Mouse (Mus musculus) hematopoietic stem cell, adult 5-6 weeks (primary cell): ENCODE measurements at regions not wholly inside any gene's neighbourhood (a gene's known extent, or its start where the extent isn't known, plus 50 kb on each side); places are given as distances from the start of the nearest gene placed in this dataset.

ENCODE experiments used
- ATAC-seq, 2 experiments: fragments of 125-278 bp in 1 of 2; replicated peaks in 1 of 2; 2 replicates each; pipeline ENCODE4 v1.8.0; 2016 to 2017; ENCODE audit warnings: inconsistent platforms in 2 of 2, mild to moderate bottlenecking in 2 of 2, moderate number of reproducible peaks in 2 of 2, low read depth in 1 of 2, moderate TSS enrichment in 1 of 2; ENCODE audit not compliant: low FRiP score in 2 of 2, poor library complexity in 2 of 2, severe bottlenecking in 2 of 2, insufficient read depth in 1 of 2, low TSS enrichment in 1 of 2

DNA sequence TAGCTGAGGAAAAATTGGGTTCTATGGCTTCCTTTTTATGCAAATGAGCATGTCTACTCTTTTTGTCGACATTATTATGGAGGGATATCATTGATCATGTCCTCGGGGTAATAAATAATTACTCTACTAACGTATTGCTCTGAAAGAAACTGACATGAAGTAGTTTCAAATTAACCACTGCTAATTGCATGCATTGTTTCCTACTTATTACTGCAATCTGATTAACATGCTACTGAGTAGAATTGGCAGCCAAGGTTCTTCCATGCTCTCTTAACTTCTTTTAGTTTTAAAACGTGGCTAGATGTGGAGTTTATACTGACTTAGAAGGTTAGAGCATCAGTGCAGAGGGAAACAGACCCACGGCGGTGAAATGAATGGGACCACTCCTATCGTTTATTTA, 137.3 kb upstream of the Gk2 start:
- no peak for ATAC-seq

DNA sequence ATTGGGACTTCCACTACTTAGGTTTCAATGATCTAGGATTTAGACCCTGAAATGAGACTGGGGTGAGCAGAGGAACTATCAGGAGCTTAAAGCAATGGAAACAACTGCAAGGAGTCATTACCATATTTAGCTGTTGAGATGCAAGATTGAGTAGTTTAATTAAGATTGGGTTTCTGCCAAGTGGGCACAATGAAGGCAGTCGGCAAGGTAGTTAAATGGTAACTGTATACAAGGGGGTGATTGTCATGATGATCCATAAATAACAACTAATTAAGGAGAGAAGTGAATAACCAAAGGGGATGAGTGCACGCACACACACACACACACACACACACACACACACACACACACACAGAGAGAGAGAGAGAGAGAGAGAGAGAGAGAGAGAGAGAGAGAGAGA, 125.7 kb upstream of the Gk2 start:
- no peak for ATAC-seq

- ATAC-seq = no peak
Observed at GRCm38 (mm10) chr5:97565486-97565885, 108.7 kb upstream of the Gk2 start.

DNA sequence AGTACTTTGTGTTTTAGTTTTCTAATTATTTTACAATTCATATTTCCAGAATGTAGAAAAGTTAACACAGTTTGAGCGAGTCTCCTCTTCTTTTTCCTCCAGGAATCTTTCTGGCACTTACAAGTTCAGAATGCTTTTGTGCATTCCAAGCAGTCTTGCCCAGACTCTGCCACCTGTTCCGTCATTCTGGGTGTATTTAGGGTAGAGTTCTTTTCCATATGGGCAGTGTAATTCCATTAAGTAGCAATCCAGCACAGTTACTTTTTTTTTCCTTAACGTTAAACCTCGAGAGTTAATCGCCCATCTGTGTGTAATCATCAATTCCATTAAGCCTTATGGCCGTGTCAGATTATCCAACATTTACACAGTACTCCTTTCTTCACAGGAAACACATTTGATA, 106.9 kb upstream of the Gk2 start:
- ATAC-seq = no peak

GRCm38 (mm10) chr5:97554274-97554673, 97.5 kb upstream of the Gk2 start:
- no peak for ATAC-seq

DNA sequence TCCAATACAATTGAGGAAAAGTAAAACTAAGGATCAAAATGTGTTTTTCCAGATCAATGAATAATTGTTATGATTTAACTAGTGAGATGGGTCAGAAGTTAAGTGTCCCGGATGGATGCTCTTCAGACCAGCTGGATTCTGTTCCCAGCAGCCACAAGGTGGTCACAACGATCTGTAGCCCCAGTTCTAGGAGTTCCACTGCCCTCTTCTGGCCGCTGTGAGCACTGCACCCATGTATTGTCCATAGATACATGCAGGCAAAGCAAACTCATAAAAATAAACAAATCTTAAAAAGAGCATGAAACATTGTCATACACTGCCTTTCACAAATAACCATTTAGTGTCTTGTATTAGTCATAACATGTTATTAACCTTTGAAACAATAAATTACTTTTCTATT, 96.3 kb upstream of the Gk2 start:
- ATAC-seq = no peak; a peak in 1 of 4 replicates

GRCm38 (mm10) chr5:97537492-97538257, 80.9 kb upstream of the Gk2 start:
- ATAC-seq = no peak

DNA sequence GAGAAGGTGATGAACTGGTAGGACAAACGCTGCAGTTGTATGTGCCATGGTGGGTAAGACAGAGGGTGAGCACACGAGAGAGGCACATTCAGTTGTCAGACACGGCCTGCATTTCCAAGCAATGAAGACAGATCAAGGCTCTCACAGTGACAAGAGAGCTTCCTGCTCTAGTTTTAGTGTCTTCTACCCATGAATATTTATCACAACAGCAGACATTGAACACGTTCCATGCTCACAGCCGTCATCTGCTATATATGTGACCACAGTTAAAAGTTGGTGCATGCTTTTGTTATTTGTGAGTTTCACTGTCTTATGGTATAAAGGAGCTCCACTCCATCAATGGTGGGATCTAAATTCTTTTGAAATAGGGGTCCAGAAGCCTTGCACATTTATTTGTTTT, 76.9 kb upstream of the Gk2 start:
- ATAC-seq = no peak

DNA sequence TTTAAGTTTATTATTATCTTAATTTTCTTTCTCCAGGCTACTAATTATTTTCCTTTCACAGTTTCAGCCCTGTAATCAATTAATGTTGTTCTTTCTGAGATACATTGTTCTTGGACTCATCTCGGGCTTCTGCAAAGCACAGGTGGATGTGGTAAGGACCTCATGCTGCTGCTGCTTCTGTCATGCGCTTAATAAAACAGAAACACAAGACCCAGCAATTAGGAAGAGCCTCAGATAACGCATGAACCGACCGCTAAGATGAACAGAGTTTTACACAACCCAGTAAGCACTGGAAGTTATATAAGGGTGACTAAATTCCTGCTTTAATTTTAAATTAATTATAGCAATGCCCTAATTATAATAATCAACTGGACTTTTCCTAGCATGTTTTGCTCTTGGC, 70.7 kb upstream of the Gk2 start:
- ATAC-seq = no peak
